Comparison of ENCODE assay signal across 23 mouse cellular contexts in the genomic region with DNA sequence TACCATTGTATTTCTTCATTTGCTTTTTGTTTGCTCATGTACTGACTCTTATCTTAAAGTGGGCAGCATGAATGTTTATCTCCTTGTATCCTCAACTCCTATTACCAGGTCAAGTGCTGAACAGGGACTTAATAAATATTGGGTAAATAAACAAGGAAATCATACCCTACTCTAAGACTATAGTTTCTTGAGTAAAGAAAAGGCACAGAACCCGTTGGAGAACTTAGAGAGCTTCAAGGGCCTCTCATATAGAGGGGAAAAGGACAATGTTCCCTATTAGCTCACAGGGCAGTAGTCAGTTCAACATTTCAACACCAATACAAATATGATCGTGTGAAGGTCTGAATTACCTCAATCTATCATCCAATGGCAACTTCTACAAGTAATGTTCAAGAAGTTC. TPM values are rescaled to one million over a fixed set of nuclear protein-coding genes. Genes with fewer than 3 reads are reported as not detected.
"Had no signal": no experiment of that assay in that cellular context is flagged by ENCODE, and none has a peak within 500 bp of the region (broad histone marks: within the 10 kb centered on the region; RNA-seq: fewer than 3 reads in every experiment).

No protein-coding gene starts in this region.

- H3K27me3 ChIP-seq: liver, embryonic 13.5 days; liver, embryonic 15.5 days; lung, embryonic 15.5 days; midbrain, embryonic 12.5 days; neural tube, embryonic 13.5 days; neural tube, embryonic 15.5 days had no signal

- H3K9me3 ChIP-seq: liver, embryonic 13.5 days; liver, embryonic 15.5 days; lung, embryonic 15.5 days; midbrain, embryonic 10.5 days; midbrain, embryonic 12.5 days; neural tube, embryonic 13.5 days; neural tube, embryonic 15.5 days had no signal

- H3K36me3 ChIP-seq: liver, embryonic 13.5 days; liver, embryonic 15.5 days; lung, embryonic 15.5 days; midbrain, embryonic 10.5 days; midbrain, embryonic 12.5 days; neural tube, embryonic 13.5 days; neural tube, embryonic 15.5 days had no signal

- H3K4me1 ChIP-seq: liver, embryonic 13.5 days; liver, embryonic 15.5 days; lung, embryonic 15.5 days; midbrain, embryonic 10.5 days; midbrain, embryonic 12.5 days; neural tube, embryonic 13.5 days; neural tube, embryonic 15.5 days had no signal

- DNase-seq: liver, embryonic 13.5 days; liver, postnatal 0 days; midbrain, embryonic 14.5 days; retina, postnatal 1 day; right cerebral cortex, adult 18-20 months; right cerebral cortex, postnatal 25 days; right cerebral cortex, postnatal 4 days; spleen, adult 18-20 months; thymus, adult 18-20 months; thymus, postnatal 14 days; thymus, postnatal 36 days had no signal

- ATAC-seq: liver, postnatal 0 days; midbrain, embryonic 16.5 days had no signal

- H3K27ac ChIP-seq: liver, embryonic 13.5 days; liver, embryonic 15.5 days; lung, embryonic 15.5 days; midbrain, embryonic 10.5 days; midbrain, embryonic 12.5 days; neural tube, embryonic 13.5 days; neural tube, embryonic 15.5 days had no signal

- H3K4me3 ChIP-seq: liver, embryonic 13.5 days; liver, embryonic 15.5 days; lung, embryonic 15.5 days; midbrain, embryonic 10.5 days; midbrain, embryonic 12.5 days; myocyte; neural tube, embryonic 13.5 days; neural tube, embryonic 15.5 days had no signal

- H3K4me2 ChIP-seq: liver, embryonic 11.5 days; liver, embryonic 13.5 days; liver, embryonic 15.5 days; lung, embryonic 15.5 days; midbrain, embryonic 12.5 days; neural tube, embryonic 13.5 days; neural tube, embryonic 15.5 days had no signal

- H3K9ac ChIP-seq: liver, embryonic 13.5 days; liver, embryonic 15.5 days; liver, postnatal 0 days; lung, embryonic 15.5 days; midbrain, embryonic 12.5 days; neural tube, embryonic 13.5 days; neural tube, embryonic 15.5 days had no signal

RNA-seq across cellular contexts. Expression of a gene that starts 37.4 kb away (rescaled TPM):
- total RNA-seq: megakaryocyte, adult 5-6 weeks; megakaryocyte-erythroid progenitor cell, adult 5-6 weeks had no signal
- polyA plus RNA-seq: small intestine, adult 2 months had no signal
